Mouse (Mus musculus) urinary bladder, adult 18-20 months (tissue): ENCODE data around the gene Pogz.

Experiments used
- DNase-seq, 2 experiments: peaks; one replicate each; pipeline ENCODE4 v3.0.0; 2022; ENCODE audit warnings: low spot score in 2 of 2, mixed read lengths in 2 of 2

Gene Pogz

DNA sequence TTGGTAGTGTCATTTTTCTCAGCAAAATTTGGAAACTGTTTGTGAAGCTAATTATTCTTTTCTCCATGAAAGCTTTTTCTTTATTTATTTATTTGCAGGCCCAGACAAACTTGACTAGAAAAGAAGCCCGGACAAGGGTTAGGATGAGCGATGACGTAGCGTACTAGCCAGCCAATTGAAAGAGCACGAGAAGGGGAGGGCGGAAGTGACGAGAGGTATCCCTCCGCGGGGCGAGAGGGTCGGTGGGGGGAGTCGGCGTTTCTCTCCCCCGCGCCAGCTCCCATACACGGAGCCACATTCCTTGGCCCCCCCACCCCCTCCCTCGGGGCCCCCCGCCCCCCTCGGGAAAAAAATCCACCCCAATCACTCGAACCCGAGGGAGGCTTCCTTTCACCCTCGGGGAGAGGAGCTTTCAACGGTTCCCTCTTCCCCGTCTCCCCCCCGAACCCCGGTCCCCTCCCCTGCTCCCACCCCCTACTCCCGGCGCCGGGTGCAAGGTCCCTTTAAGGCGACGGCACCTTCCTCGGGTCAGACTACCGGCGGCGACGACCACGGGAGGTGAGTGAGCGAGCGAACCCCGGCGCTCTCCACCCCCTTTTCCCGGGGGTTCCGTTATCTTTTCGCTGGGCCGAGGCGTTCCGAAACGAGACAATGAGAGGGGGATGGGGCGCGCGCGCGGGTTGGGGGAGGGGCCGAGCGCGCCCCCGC, at the start of gene Pogz:
Gene Pogz (plus strand): TSS at position 385 of the 708 bp plus-strand sequence.
- peak; percentile 75 to 94 for DNase-seq

DNA sequence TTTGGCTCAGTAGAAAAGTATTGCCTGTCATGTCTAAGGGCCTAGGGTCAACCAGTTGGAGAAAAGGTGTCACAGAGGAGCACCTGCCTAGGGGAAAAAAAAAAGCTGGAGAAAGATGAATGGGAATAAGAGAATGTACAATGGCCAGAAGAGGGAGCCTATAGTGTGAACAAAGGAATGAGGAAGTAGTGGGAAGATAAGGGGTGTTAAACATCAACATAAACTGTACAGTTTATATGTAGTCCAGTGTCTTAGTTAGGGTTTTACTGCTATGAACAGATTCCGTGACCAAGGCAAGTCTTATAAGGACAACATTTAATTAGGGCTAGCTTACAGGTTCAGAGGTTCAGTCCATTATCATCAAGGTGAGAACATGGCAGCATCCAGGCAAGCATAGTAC, 48.3 kb upstream of the Pogz start:
- DNase-seq: no peak

DNA sequence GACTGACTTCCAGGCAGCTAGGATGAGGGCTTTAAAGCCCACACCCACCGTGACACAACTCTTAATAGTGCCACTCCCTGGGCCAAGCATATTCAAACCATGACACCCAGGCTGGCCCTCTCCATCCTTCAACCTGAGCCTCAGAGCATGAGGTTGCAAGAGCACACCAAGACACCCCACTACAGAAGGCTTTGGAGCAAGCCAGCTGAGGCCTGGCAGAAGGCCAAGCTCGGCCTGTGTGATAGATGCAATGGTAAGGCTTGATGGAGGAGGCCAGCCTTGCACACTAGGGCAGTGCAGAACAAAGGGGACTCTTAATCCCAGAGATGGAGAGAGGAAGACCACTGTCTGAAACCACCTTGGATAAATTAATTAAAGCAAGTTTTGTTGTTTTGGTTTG, 47.9 kb upstream of the Pogz start:
- no peak for DNase-seq

DNA sequence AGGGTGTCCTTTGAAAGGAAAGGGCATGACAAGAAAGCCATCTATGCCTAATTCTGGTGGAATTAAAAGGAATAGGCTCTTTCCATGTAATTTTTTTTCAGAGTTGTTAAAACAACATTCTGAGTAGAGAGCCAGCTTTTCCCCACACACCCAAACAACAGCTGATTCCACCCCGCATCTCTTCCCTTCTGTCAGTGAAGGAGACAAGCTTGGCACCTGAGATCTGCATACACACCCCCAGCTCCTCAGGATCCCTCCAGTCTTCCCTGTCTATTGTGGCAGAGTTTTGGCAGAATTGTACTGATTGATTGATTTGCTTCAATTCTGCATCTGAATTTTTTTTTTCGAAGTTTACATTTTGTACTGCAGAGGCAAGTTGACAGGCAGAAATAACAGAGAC, 45.1 kb upstream of the Pogz start:
- no peak for DNase-seq

DNA sequence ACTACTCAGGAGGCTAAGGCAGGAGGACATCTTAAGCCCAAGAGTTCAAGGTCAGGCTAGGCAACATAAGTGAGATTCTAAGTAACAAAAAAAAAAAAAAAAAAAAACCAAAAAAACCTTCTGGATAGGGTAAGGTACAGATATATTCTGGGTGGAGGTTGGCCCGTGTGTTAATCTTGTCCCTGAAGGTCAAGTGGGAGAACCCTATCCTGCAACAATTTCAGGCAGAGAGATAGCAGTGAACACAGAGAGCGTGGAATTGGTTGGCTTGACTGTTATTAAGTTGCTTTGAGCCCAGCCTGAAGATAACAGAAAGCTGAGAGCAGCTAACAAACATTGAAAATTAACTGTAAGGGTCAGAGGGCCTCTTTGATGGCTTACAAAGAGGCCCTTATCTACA, 43.7 kb upstream of the Pogz start:
- no peak for DNase-seq

DNA sequence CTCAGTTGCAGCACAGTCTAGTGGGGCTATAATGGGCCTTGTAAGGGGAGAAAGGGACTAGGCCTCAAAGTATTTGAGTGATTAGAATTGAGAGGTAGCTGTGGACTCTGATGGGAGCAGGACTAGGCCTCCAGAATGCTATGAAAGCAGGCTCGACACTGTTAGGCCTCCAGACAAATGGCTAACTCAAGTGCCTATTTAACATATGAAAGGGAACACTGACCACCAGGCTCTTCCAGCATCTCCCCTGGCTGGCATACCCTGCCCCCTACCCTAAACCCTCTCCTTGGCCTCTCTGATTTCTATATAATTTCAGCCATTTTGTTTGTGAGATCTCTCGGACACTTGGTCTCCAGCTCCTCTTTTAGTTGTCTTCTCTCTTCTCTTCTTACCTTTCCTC, 43.0 kb upstream of the Pogz start:
- no peak for DNase-seq

DNA sequence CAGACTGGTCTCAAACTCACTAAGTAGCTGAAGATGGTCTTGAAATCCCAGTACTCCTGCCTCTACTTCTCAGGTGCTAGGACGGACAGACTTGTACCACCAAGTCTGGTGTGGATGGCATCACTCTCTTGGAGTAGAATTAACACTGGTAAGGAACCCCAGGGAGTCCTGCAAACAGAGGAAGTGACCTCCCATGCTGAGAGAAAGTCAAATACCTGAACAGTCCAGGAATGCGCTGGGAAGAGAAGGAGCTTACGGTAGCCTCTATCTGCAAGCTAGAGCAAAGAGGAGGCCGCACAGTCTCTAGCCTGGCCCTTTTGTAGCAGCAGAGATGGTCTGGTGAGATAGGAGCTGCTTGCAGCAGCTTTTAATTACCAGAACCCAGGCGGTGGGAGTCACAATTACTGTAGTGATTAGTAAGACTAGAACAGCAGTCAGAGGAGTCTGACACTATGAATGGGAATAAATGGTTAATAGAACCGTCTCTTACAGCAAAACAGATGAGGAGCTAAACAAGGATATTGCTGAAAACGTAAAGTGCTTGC, 41.7 kb upstream of the Pogz start:
- no peak for DNase-seq

DNA sequence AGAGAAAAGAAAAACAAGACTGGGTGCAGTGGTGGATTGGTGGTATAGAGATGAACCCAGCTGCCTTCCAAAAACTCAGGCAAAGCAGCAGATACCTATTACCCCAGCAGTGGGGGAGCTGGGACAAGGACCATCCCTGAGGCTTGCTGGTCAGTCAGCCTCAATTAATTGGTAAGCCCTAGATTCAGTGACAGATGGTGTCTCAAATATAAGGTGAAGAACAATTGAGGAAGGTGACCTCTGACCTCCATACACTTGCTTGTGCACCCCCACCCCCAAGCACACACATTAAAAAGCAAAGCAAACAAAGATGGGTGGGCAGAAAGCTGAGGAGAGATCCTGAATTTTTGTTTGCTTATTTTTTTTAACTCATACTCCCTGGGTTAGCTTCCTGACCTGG, 41.2 kb upstream of the Pogz start:
- DNase-seq: no peak

DNA sequence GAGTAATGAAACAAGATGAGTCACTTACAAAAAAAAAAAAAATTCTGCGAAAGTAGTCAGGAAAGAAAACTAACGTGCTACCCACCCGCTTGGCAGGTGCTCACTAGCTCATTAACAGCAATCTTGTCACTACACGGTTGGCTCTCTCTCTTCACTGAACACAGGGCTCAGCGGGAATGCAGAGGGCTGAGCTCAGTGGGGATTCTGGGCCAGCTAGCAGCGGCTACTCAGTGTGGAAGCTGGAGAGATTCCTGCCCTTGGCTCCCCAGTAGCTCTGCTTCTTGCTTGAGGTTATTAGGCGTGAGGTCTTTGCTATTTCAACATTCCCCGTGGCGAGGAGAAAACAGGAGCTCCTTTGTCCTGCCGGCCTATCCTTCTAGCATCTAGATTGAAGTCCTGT, 33.2 kb upstream of the Pogz start:
- DNase-seq: peak in 1 of 2 experiments; percentile 31

DNA sequence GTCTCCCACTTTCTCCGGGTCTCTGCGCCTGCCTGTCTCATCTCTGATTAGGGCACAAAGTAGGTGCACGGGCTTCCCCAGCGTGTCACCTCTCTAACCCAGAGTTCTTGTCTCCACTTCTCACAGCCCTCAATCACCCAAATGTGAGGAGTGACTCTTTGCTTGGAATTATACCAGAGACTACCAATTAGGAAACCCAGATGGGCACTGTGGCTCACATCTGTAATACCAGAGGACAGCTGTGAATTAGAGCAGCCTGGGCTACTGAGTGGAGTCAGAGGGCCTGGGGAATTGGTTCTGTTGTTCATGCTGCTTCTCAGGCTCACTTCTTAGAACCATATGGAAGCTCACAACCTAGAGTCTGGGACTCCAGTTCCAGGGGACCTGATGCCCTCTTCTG, 32.4 kb upstream of the Pogz start:
- DNase-seq: no peak

DNA sequence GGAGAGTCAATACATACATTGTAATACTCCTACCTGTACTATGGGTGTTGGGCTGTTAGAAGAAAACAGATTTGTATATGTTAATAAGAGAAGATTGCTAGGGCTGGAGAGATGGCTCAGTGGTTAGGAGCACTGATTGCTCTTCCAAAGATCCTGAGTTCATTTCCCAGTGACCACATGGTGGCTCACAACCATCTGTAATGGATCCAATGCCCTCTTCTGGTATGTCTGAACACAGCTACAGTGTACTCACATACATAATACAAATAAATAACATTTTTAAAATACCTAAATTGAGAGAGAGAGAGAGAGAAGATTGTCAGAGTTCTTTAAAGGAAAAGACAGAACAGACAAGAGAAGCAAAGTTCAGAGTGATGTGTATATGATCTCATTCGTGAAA, 29.1 kb upstream of the Pogz start:
- DNase-seq: no peak

DNA sequence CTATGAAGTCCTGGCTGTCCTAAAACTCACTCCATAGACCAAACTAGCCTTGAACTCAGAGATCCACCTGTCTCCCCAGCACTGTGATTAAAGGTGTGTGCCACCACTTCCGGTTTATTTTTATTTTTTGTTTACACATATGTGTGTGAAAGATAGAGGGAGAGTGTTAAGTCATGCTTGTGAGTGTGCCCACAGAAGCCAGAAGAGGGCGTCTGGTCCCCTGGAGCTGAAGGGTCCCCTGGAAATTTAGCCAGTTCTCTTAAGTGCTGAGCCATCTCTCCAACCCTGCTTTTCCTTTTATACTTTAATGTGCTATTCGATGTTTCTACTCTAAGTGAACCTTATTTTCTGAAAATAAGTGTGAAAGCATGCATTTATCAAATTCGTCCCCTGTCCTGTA, 25.7 kb upstream of the Pogz start:
- DNase-seq: no peak

DNA sequence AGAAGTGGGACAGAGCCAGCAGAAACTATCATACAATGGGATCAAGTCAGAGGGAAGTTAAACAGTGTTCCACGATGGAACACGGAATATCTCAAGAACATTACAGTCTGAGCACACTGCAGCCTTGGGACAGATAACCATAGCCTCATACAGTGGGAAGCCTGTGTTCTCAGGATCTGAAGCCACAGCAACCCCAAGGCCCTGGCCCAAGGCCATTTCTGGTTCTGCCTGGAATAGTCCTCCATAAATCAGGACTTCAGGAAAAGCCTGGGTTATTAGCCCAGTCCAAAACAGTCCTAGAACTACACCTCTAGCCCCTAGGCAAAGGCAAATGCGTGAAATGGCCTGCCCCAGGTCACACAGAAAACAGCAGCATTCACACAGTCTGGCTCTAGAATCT, 23.7 kb upstream of the Pogz start:
- no peak for DNase-seq

DNA sequence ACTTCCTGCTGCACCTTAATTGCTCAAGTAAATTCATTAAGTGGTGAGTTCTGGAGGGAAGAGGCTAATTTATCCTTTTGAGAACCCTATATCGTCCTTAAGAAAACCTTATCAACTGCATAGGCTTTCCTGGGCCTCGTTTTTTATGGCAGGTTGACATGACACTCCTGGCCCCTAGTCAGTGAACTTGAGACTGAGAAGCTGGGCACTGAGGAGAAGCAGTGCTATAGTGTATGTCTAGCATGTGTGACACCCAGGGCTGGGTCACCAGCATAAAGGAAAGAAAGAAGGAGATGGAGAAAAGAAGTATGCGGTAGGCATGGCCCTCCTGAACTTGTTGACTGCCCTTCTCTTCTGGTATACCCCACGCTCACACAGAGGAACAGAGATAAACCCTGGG, 23.3 kb upstream of the Pogz start:
- no peak for DNase-seq

DNA sequence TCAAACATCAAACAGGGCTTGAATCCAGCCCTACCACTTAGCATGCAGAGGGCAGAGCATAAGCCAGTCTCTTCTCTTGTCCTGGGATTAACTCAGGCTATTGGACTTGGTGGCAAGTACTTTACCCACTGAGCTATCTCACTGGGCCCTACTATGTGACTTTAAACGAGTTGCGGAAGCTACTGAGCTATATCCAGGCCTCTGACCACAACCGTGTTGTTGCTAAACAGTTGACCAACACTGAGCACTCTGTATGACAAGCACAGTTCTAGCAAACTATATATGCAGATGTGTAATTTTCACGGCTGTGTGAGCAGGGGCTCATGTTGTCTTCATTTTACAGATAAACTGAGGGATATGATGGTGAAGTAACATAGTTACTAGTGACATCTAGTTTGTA, 22.7 kb upstream of the Pogz start:
- no peak for DNase-seq

DNA sequence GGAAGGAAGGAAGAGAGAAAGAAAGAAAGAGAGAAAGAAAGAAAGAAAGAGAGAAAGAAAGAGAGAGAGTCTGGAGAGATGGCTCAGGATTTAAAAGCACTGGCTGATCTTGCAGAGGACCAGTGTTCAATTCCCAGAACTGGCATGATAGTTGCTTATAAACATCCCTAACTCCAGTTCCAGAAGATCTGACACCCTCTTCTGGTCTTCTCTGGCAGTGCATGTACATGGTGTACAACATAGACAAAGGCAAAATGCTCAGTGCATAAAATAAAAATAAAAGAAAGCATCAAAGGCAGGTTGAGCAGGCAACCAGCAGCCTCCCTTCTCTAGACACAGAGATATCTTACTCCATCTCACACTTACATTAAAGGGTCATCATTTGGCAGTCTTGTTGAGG, 21.8 kb upstream of the Pogz start:
- no peak for DNase-seq

DNA sequence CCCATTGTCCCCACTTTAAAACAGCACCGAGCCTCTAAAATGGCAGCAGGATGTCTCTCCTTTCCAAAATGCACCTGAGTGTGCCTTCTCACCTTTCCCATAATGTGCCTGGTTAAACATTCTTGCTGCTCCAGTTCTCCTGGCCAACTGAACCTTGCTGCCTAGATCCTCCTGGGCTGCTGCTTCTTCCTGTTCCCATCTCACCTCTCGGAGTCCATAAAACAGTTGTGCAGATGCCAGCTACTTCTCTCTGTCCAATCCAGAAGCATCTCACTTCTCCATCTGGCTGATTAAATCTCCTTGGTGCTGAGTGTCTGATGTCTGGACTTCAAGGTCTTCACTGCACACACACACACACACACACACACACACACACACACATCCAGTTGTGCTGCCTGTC, 19.6 kb upstream of the Pogz start:
- DNase-seq: no peak

DNA sequence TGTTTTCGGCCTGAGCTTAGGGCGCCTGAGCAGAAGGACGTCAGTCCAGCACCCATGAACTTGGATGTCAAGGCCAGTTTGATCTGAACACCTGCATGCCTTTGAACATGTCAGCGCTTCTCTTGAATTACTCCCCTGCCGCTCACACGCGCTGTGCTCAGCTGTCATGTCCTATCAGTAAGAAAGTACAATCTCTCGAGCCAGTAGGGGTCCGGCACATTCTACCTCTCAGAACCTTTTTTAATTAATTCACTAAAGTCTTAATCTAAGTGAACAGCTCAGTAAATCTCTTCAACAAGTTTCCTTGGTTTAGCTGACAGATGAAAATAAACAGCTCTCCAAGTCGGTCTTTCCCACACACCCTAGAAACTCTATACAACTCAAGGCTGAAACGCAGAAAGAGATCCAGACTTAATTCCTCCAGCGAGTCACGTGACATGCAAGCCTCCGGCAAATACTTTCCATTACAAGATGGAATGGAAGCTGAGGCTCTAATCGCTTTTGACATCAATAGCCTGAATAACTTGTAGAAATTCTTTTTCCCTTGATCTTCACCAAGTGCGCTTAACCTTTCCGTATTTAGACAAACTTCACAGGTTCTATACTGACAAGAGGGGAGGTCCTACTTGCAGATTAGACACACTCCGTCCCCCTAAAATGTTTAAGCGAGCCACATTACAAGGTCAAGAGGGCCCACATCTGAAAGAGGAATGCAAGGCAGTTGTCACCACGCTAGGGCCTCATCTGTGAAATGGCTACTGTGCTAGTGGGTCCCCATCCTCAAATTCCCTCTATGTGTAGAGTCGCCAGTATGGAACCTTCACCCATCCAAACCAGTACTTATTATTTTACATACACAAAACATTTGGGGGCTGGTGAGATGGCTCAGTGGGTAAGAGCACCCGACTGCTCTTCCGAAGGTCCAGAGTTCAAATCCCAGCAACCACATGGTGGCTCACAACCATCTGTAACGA, 17.6 kb upstream of the Pogz start:
- no peak for DNase-seq

DNA sequence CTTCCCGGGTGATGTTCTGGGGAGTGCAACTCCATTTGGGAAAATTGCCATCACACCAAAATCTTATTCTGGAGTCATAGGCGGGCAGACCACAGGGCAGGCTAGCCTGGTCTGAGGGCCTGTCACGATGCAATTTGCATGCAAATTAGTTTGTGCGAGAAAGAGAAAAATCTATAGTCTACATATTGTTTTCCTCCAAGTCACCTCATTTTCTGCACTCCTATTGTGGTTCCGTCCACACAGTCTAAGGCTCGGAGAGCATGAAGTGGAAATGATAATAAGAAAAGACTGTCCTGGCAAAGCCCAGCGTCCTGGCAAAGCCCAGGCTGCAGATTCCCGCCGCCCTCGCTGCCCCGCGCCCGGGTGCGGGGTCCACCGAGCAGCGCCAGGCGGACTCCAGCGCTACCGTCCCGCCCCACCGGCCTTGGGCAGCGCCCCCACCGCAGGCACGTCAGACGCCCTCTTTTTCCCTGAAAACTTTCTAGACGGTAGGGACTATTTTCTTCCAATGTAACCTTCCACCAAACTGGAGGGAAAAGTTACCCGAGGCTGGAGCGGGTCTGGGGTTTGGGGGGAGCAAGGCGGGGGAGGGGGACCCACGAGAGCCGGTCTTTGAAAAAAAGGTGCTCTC, 16.2 kb upstream of the Pogz start:
- DNase-seq: peak; percentile 13 to 31

DNA sequence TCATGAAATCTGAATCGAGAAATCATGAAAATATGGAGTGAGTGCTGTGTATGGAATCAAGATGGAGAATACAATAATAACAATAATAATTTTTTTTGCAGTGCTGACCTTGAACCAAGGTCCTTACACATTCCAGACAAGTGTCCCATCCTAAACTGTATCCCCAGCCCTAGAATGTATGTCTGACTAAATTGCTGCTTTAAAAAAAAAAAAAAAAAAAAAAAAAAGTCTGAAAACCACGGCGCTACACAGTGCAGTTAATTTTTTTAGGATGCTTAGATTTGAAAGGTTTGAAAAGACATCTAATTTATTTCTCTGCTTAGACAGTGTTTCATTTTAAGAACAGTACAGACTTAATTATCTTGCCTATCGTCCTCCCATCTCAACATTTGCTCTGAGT, 15.3 kb upstream of the Pogz start:
- DNase-seq: no peak

DNA sequence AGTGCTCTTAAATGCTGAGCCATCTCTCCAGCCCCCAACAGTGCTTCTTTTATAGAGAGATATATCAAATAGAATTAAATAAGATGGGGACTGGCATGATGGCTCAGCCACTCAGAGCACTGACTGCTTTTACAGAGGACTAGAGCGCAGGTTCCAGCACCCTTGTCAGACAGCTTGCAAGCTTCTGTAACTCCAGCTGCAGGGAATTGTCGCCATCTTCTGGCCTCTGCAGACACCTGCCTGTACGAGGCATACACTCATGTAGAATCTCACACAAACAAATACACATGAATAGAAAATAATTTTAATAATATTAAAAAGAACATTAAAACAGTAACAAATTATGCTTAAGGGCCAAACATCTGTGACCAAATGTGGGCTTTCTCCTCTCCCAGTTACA, 13.3 kb upstream of the Pogz start:
- no peak for DNase-seq

DNA sequence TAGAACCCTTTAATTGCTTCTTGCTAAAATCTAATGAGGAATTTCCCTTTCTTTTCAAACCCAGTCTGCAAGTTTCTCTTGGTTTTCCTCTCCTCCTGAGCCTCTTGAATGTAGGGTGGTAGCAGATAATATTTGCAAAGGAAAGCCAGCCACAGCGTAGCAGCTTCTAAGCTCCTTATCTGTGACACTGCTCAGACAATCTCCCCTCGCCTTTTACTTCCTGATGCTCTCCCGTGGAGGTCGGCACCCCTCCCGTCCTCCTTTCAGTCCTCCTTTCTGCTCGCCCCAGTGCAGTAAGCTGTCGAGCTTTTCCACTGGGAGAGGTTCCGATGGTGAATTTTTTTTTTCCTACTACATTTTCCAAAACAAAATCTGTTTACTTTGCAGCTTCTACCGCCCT, 5.3 kb upstream of the Pogz start:
- no peak for DNase-seq
